Mouse (Mus musculus): ENCODE results near the gene Tox3. TPM values are rescaled to one million over a fixed set of nuclear protein-coding genes. Genes with fewer than 3 reads are reported as not detected.

Tox3 gene
- polyA plus RNA-seq, 1 experiment from 2014 or later = 17.1 TPM

GRCm38 (mm10) chr8:90356729-90357128, 8.6 kb upstream of the Tox3 start:
- Histone ChIP-seq H3K9me3 (replicated peaks; ENCODE audit: control insufficient read depth, low read length) (no peaks in the 10 kb centered on the region), H3K36me3 (replicated peaks; ENCODE audit: control insufficient read depth, insufficient read depth, low read depth, low read length) (no peaks in the 10 kb centered on the region), H3K9ac (replicated peaks; ENCODE audit: low read length) (no peak overlapping the region), H3K4me2 (ENCODE audit: low read depth, low read length) (no peak overlapping the region), H3K27me3 (ENCODE audit: control insufficient read depth, insufficient read depth, low read length) (no peaks in the 10 kb centered on the region), H3K4me3 (ENCODE audit: low read depth, low read length) (no peak overlapping the region), H3K27ac (replicated peaks; ENCODE audit: low read depth, low read length) (no peak overlapping the region), H3K4me1 (ENCODE audit: control insufficient read depth, insufficient read depth, low read length) (no peaks in the 10 kb centered on the region)
- WGBS = 70% methylated on average over 3 of the region's 3 CpGs
- DNase-seq (ENCODE audit: low spot score) (no peak), ATAC-seq (replicated peaks; ENCODE audit: insufficient number of reproducible peaks, low FRiP score, low TSS enrichment, low read depth) (no peak)

- Histone ChIP-seq H3K36me3 (replicated peaks; ENCODE audit: control insufficient read depth, insufficient read depth, low read depth, low read length) (no peaks in the 10 kb centered on the region), H3K27me3 (ENCODE audit: control insufficient read depth, insufficient read depth, low read length) (no peaks in the 10 kb centered on the region), H3K9ac (replicated peaks; ENCODE audit: low read length) (no peak overlapping the region), H3K9me3 (replicated peaks; ENCODE audit: control insufficient read depth, low read length) (no peaks in the 10 kb centered on the region), H3K4me2 (ENCODE audit: low read depth, low read length) (no peak overlapping the region), H3K4me1 (ENCODE audit: control insufficient read depth, insufficient read depth, low read length) (no peaks in the 10 kb centered on the region), H3K4me3 (ENCODE audit: low read depth, low read length) (no peak overlapping the region), H3K27ac (replicated peaks; ENCODE audit: low read depth, low read length) (no peak overlapping the region)
- DNase-seq (ENCODE audit: low spot score) (no peak), ATAC-seq (replicated peaks; ENCODE audit: insufficient number of reproducible peaks, low FRiP score, low TSS enrichment, low read depth) (no peak)
- 84% methylated on average over 3 of the region's 3 CpGs for WGBS
Observed at GRCm38 (mm10) chr8:90354782-90355181, 6.6 kb upstream of the Tox3 start.

- Histone ChIP-seq H3K4me1 (ENCODE audit: control insufficient read depth, insufficient read depth, low read length) (no peaks in the 10 kb centered on the region), H3K4me2 (ENCODE audit: low read depth, low read length) (no peak overlapping the region), H3K9ac (replicated peaks; ENCODE audit: low read length) (no peak overlapping the region), H3K27me3 (ENCODE audit: control insufficient read depth, insufficient read depth, low read length) (no peaks in the 10 kb centered on the region), H3K36me3 (replicated peaks; ENCODE audit: control insufficient read depth, insufficient read depth, low read depth, low read length) (no peaks in the 10 kb centered on the region), H3K27ac (replicated peaks; ENCODE audit: low read depth, low read length) (no peak overlapping the region), H3K9me3 (replicated peaks; ENCODE audit: control insufficient read depth, low read length) (no peaks in the 10 kb centered on the region), H3K4me3 (ENCODE audit: low read depth, low read length) (no peak overlapping the region)
- ATAC-seq (replicated peaks; ENCODE audit: insufficient number of reproducible peaks, low FRiP score, low TSS enrichment, low read depth) = no peak
- DNase-seq (ENCODE audit: low spot score) = no peak
- WGBS = 64% methylated on average over 16 of the region's 16 CpGs
Observed at GRCm38 (mm10) chr8:90353960-90354540, 5.9 kb upstream of the Tox3 start.

GRCm38 (mm10) chr8:90353499-90353898, 5.4 kb upstream of the Tox3 start:
- WGBS = 51% methylated on average over 2 of the region's 2 CpGs
- Histone ChIP-seq H3K9me3 (replicated peaks; ENCODE audit: control insufficient read depth, low read length) (no peaks in the 10 kb centered on the region), H3K9ac (replicated peaks; ENCODE audit: low read length) (no peak overlapping the region), H3K36me3 (replicated peaks; ENCODE audit: control insufficient read depth, insufficient read depth, low read depth, low read length) (no peaks in the 10 kb centered on the region), H3K27me3 (ENCODE audit: control insufficient read depth, insufficient read depth, low read length) (no peaks in the 10 kb centered on the region), H3K4me1 (ENCODE audit: control insufficient read depth, insufficient read depth, low read length) (no peaks in the 10 kb centered on the region), H3K4me3 (ENCODE audit: low read depth, low read length) (no peak overlapping the region), H3K27ac (replicated peaks; ENCODE audit: low read depth, low read length) (no peak overlapping the region), H3K4me2 (ENCODE audit: low read depth, low read length) (no peak overlapping the region)
- ATAC-seq (replicated peaks; ENCODE audit: insufficient number of reproducible peaks, low FRiP score, low TSS enrichment, low read depth) = no peak
- no peak for DNase-seq (ENCODE audit: low spot score)

- DNase-seq (ENCODE audit: low spot score) = no peak
Observed at GRCm38 (mm10) chr8:90352991-90353390, 4.8 kb upstream of the Tox3 start.

GRCm38 (mm10) chr8:90349709-90350562, 1.8 kb upstream of the Tox3 start:
- Histone ChIP-seq H3K4me1 (ENCODE audit: control insufficient read depth, insufficient read depth, low read length) (0 out of 2 replicates have a peak, but pooled peaks cover 2% of the 10 kb centered on the region), H3K27me3 (ENCODE audit: control insufficient read depth, insufficient read depth, low read length) (no peaks in the 10 kb centered on the region), H3K36me3 (replicated peaks; ENCODE audit: control insufficient read depth, insufficient read depth, low read depth, low read length) (no peaks in the 10 kb centered on the region), H3K9me3 (replicated peaks; ENCODE audit: control insufficient read depth, low read length) (no peaks in the 10 kb centered on the region), H3K4me2 (ENCODE audit: low read depth, low read length) (no peak overlapping the region), H3K9ac (replicated peaks; ENCODE audit: low read length) (no peak overlapping the region), H3K4me3 (ENCODE audit: low read depth, low read length) (no peak overlapping the region), H3K27ac (replicated peaks; ENCODE audit: low read depth, low read length) (no peak overlapping the region)
- peak; percentile 70 for DNase-seq (ENCODE audit: low spot score)
- no peak for ATAC-seq (replicated peaks; ENCODE audit: insufficient number of reproducible peaks, low FRiP score, low TSS enrichment, low read depth)
- 19% methylated on average over 13 of the region's 13 CpGs for WGBS

More at GRCm38 (mm10) chr8:90352991-90353390, 4.8 kb upstream of the Tox3 start:
- H3K9me3 ChIP-seq (replicated peaks; ENCODE audit: control insufficient read depth, low read length) = no peaks in the 10 kb centered on the region
- WGBS = 65% methylated on average over 2 of the region's 2 CpGs
- no peak overlapping the region for H3K27ac ChIP-seq (replicated peaks; ENCODE audit: low read depth, low read length)
- no peaks in the 10 kb centered on the region for H3K4me1 ChIP-seq (ENCODE audit: control insufficient read depth, insufficient read depth, low read length)
- no peaks in the 10 kb centered on the region for H3K36me3 ChIP-seq (replicated peaks; ENCODE audit: control insufficient read depth, insufficient read depth, low read depth, low read length)
- no peak overlapping the region for H3K4me2 ChIP-seq (ENCODE audit: low read depth, low read length)
- ATAC-seq (replicated peaks; ENCODE audit: insufficient number of reproducible peaks, low FRiP score, low TSS enrichment, low read depth) = no peak
- no peaks in the 10 kb centered on the region for H3K27me3 ChIP-seq (ENCODE audit: control insufficient read depth, insufficient read depth, low read length)
- no peak overlapping the region for H3K4me3 ChIP-seq (ENCODE audit: low read depth, low read length)
- H3K9ac ChIP-seq (replicated peaks; ENCODE audit: low read length) = no peak overlapping the region

GRCm38 (mm10) chr8:90348926-90349683, 962 bp upstream of the Tox3 start:
- no peak overlapping the region for H3K4me2 ChIP-seq (ENCODE audit: low read depth, low read length)
- no peak for ATAC-seq (replicated peaks; ENCODE audit: insufficient number of reproducible peaks, low FRiP score, low TSS enrichment, low read depth)
- H3K9me3 ChIP-seq (replicated peaks; ENCODE audit: control insufficient read depth, low read length) = no peaks in the 10 kb centered on the region
- peak overlapping the region; percentile 94; the same call in 1 of the 2 replicates for H3K9ac ChIP-seq (replicated peaks; ENCODE audit: low read length)
- 14% methylated on average over 11 of the region's 11 CpGs for WGBS
- H3K4me3 ChIP-seq (ENCODE audit: low read depth, low read length) = peak overlapping the region; percentile 79
- DNase-seq (ENCODE audit: low spot score) = peak; percentile 26
- H3K4me1 ChIP-seq (ENCODE audit: control insufficient read depth, insufficient read depth, low read length) = 0 out of 2 replicates have a peak, but pooled peaks cover 2% of the 10 kb centered on the region
- H3K27me3 ChIP-seq (ENCODE audit: control insufficient read depth, insufficient read depth, low read length) = no peaks in the 10 kb centered on the region
- H3K27ac ChIP-seq (replicated peaks; ENCODE audit: low read depth, low read length) = no peak overlapping the region; the same call in 1 of the 2 replicates
- no peaks in the 10 kb centered on the region for H3K36me3 ChIP-seq (replicated peaks; ENCODE audit: control insufficient read depth, insufficient read depth, low read depth, low read length)

Measured in embryonic facial prominence, embryonic 11.5 days (tissue).